Mouse (Mus musculus) CD4-positive, CD25-positive, alpha-beta regulatory T cell, adult 4 months (primary cell): ENCODE data around the gene Sbds. TPM values are rescaled to one million over a fixed set of nuclear protein-coding genes. Genes with fewer than 3 reads are reported as not detected.

Experiments
- ATAC-seq: one replicate; pipeline ENCODE4 v1.8.0; 2017
- polyA plus RNA-seq, 2 experiments: library from polyadenylated mRNA; unstranded; fragments of 100-300 nt; shearing (Covaris generic); gene quantifications; one replicate each; pipeline ENCODE4 v1.2.1; 2017

Sbds gene
- polyA plus RNA-seq: 100 to 1,000 TPM; 124 to 164 TPM

GRCm38 (mm10) chr5:130255017-130255720, at the start of gene Sbds, which contains the start of gene Tyw1:
Gene Sbds (minus strand): TSS chr5:130255530.
Gene Tyw1 (plus strand): TSS chr5:130255619.
- ATAC-seq: peak; percentile 74

GRCm38 (mm10) chr5:130303611-130304010, 48.3 kb upstream of the Sbds start:
- ATAC-seq: no peak

- no peak for ATAC-seq
Measured at GRCm38 (mm10) chr5:130299526-130299925, 44.2 kb upstream of the Sbds start.

GRCm38 (mm10) chr5:130298831-130299460, 43.6 kb upstream of the Sbds start:
- ATAC-seq: no peak

- ATAC-seq: no peak
Measured at GRCm38 (mm10) chr5:130296071-130296470, 40.7 kb upstream of the Sbds start.

DNA sequence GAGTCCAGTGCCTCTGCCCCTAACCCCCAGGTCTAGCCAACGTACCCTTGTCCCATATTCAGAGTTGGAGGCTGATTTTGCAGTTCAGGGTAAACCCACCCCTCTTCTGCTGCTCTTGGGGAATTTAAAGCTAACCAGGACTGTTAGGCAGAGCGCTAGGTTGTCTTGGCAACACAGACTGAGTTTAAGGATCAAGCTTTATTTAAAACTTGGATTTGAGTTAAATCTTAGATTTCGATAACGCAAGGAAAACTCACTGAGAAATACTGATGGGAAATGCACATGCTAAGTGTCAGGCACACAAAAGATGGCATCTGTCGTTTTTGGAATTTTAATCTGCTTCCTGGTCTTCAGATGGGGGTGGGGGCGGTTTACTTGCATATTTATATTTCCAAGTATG, 39.3 kb upstream of the Sbds start:
- no peak for ATAC-seq

DNA sequence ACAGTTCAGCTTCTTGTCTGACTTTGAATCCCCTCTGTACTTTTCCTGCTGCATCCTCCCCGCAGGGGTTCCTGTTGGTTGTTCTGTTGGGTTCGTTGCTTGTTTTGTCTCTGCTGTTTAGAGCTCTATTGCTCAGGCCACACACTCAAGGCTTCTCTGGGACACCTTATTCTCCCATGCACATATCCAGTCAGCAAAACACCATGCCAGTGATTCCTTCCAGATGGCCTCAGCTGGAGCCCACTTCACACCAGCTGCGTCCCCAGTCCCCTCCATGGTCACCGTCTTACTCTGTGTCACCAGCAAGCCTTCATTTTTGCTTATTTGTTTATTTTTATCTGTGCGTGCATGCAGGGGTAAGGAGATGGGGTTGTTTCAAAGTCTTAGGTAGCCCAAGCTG, 38.6 kb upstream of the Sbds start:
- no peak for ATAC-seq

DNA sequence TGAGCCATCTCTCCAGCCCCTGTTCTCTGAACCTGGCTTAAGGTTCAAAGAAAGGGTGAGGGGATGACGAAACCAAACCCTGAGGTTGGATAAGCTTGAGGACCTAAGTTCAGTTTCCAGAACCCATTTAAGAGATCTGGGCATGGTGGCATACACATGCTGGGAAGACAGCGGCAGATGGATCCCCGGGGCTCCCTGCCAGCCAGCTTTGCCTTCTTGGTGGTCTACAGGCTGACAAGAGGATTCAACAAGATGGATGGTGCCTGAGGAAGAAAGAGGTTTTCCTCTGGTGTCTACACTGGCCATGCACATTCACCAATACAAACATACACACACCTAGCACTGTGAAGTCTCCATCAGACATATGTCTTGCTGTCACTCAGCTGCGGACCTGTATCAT, 37.6 kb upstream of the Sbds start:
- no peak for ATAC-seq

DNA sequence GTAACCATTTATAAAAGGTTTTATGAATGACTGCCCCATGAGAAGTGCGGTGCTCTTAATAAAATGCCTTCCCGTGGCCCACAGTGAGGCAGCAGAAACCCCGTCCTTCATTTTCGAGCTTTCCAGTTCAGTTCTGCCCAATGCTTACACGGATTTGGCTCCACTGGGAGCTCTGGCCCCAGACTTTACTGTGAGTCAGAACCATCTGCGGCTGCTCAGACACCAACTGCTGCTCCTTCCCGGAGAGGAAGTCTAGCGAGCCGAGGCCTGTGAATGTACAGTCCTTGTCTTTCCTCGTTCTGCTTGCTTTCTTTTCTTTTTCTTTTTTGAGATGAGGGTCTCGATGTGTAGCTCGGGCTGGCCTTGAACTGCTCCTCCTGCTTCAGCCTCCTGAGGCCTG, 35.4 kb upstream of the Sbds start:
- ATAC-seq: no peak

DNA sequence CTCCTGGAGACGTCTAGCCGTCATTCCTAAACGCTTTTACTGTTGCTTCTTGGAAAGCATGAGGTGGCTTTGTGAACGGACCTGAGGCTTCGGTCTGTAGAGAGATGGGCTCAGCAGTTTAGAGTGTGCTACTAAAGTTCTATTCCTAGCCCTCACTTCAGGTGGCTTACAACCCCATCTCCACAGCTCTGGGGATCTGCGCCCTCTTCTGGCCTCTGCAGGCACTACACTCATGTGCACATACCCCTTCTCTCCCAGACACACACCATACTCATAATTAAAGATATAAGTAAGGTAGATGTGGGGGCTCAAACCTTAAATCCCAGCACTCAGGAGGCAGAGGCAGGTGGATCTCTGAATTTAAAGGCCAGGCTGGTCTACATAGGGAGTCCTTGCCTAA, 34.9 kb upstream of the Sbds start:
- ATAC-seq: no peak

DNA sequence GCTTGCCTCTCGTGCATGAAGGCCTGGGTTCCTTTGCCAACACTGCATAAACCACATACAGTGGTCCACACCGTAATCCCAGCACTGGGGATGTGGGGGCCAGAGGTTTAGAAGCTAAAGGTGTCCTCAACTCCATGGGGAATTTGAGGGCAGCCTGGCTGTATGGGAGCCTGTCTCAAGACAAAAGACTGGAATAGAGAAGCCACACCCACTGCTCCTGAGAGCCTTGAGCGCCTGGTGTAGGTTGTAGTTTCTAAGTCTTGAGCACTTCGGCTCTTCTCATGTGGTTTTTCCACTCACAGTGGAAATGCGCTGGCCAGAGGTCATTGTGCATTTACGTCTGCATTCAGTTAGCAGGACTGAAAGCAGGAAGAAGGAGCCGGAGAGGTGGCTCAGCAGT, 32.8 kb upstream of the Sbds start:
- no peak for ATAC-seq

DNA sequence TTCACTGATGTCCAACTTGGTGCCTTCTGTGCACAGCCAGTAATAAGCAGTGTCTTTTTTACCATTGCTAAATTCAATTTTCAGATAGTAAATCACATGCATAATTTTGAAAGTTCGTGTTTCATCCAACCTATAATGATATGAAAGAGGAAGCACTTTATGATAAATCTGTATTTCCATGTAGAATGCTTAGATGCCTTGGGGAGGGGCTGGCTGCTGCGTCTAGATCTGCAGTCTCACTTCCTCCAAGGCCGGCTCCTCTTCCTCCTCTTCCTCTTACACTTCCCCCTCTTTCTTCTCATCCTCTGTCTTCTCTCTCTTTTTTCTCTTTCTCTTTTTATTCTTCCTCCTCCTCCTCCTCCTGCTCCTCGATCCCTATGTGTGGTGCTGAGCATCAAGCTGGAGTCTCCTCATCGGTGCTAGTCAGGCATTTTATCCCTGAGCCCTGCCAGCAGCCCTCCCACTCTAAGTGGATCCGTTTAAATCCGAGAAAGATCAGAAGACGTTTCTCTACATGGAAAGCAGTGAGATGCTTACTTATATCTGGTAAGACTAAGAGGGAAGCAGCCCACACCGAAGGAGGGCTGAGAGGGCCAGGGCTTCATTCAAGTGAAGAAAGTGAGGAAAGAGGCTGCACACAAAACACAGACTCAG, 27.9 kb upstream of the Sbds start:
- ATAC-seq: no peak

DNA sequence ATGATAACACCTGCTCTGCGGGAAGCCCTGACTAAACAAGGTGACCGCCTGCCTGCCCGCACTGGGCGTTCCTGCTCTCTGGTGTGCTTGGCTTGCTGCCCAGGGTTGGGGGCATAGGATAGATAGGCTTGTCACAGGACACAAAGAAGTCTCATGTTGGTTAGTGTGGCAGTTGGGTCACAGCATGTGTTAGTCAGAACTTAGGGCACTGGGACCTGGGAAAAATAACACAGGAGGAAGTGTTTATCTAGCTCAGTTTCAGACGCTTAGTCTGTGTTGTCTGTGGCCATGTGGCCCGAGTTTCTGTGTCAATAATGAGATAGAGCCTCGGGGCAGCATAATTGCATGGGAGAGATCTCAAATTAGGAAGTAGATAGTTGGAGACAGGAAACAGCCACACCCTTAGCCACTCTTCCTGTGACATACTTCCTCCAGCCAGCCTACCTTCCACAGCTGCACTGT, 22.7 kb upstream of the Sbds start:
- ATAC-seq: no peak

DNA sequence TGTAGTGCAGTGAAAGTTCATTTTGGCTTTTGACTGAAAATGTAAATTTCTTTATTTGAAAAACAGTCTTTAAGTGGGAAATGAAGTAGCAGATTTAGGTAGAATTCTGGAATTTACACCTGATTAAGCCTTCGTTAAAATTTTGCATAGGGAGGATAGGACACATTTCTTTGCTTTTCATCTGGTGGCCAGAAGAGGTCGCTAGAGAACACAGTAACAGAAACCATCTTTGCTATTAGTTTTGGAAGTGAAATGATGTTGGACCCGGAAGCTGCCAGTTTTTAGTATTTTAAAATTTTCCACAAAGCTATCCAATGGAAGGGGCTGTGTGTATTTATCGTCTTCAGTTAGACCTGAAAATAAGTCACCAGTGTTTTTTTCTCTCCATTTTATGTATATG, 20.2 kb upstream of the Sbds start:
- peak; percentile 54 for ATAC-seq

- no peak for ATAC-seq
Measured at GRCm38 (mm10) chr5:130273046-130273445, 17.7 kb upstream of the Sbds start.

DNA sequence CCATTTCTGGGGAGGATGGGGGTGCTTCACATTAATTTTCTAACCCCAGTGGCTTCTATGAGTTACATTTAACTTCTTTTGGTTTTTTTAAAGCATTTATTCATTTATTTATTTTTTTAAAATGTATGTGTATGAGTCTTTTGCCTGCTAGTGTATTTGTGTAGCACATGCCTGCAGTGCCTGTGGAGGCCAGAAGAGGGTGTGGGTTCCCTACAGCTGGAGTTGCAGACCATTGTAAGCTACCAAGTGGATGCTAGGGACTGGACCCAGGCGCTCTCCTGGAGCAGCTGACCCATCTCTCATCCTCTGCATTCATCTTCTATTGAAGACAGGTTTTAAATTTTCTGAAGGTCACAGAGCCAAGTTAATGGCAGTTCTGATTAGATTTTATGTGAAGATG, 17.0 kb upstream of the Sbds start:
- no peak for ATAC-seq

GRCm38 (mm10) chr5:130268976-130269375, 13.6 kb upstream of the Sbds start:
- ATAC-seq: no peak

DNA sequence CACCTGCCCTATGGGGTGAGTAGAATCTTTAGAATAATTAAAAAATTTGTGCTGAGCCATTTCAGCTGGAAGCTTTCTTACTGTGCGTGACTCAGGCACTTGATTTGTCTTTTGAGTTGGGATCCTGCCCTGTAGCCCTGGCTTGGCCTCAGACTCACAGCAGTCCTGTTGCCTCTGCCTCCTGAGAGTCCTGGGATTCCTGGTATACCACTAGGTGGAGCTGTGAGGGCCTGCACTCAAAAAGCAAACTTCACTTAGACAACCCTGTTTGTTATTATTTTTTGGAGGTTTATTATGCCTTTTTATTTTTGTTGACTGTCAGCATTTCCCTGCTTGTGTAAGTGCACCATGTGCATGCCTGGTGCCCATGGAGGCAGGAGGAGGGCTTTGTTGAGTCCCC, 12.0 kb upstream of the Sbds start:
- peak; percentile 54 for ATAC-seq

DNA sequence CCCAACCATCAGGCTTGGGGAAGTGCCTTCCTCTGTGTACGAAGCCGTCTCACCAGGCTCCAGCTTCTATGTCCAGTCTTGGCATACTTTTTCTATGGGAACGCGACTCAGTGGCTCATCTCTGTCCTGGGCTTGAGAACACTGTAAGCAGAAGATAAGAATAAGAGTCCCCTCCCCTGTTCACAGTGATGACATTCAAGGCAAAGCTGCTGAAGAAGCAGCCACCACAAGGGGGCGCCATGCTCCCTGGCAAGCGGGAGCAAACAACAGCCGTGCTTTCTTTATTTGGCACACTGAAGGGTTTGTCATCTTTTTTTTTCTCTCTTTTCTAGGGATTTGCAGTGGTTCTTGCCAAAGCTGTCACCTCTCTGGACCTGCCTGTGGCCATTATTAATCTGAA, 11.3 kb upstream of the Sbds start:
- ATAC-seq: no peak

DNA sequence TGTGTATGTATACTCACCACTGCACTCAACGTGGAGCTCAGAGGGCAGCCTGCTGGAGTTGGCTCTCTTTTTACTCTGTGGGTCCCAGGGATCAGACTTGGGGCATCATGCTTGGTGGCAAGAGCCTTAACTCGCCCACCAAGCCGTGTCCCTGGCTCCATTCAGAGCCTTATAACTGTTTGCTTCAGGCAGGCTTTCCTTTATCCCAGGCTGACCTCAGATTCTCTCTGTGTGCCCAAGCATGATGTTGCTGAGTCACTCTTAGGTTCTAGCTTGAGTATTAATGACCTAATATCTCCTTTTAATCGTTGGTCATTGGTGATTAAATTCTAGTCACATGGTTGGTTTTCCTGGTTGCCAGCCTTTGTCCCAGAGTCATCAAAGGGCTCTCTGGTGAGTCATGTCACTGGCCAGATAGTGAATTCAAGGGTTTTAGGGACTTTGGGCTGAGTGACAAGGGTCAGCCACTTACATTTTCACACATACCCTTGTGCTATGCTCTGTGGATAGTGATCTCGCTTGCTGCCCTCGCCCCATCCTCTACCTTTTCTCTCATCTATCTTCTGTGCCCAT, 9.2 kb upstream of the Sbds start:
- no peak for ATAC-seq

DNA sequence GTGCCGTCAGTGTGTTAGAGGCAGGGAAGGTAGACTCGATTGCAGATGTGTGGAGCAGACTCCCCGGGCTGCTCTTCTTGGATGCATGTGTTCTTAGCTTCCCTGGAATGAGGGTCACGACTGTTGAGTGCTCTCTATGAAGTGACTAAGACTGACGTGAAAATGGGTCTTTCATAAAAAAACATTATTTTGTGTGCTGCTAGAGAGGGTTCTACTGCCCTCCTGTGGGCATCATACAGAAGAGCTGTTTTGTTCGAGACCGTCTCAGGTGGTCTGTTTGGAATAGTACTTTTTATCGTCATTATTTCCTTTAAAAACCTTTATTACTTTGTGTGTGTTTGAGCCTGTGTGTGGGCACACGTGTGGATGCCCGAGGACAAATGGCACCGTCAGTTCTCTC, 8.1 kb upstream of the Sbds start:
- no peak for ATAC-seq

DNA sequence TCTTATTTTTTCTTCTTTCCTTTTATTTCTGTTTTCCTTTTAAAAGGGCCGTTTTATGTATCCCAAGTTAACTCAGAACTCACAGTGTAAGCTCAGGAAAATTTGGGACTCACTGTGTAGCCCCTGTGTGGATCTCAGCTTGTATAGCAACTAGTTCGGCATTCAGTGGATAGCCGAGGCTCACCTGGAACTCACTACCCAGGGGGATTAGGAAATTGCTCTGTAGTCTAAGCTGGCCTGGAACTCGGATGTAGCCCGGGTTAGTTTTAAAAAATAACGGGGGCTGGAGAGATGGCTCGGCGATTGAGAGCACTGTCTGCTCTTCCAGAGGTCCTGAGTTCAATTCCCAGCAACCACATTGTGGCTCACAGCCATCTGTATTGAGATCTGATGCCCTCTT, 2.0 kb upstream of the Sbds start:
- no peak for ATAC-seq

GRCm38 (mm10) chr5:130256678-130257271, 1.4 kb upstream of the Sbds start:
- ATAC-seq: peak; percentile 87
